Mouse (Mus musculus) heart, postnatal 0 days (tissue): ENCODE results near the gene Ggnbp2. TPM values are rescaled to one million over a fixed set of nuclear protein-coding genes. Genes with fewer than 3 reads are reported as not detected.

Source experiments
- ATAC-seq: fragments of 200-750 bp; cut with Nextera tagmentation; 2 replicates; pipeline ENCODE4 v1.8.0; 2017; ENCODE audit warnings: low read depth, moderate number of reproducible peaks, moderate library complexity; ENCODE audit not compliant: insufficient read depth
- DNase-seq: peaks from one replicate; pipeline ENCODE4 v3.0.0-alpha.2; 2016; ENCODE audit warnings: low spot score
- H3K27ac ChIP-seq: fragments of 300-500 bp; sonication (generic); 2 replicates; pipeline ENCODE4 v1.5.1; 2014; ENCODE audit warnings: low read depth, mild to moderate bottlenecking
- H3K27me3 ChIP-seq: fragments of 300-500 bp; sonication (generic); 2 replicates; pipeline ENCODE4 v1.6.1; 2014; ENCODE audit warnings: low read length, mixed read lengths; ENCODE audit not compliant: control insufficient read depth, insufficient read depth
- H3K36me3 ChIP-seq: fragments of 300-500 bp; sonication (generic); replicated peaks from 2 replicates; pipeline ENCODE4 v1.6.1; 2014; ENCODE audit warnings: low read length, mixed read lengths; ENCODE audit not compliant: control insufficient read depth, insufficient read depth
- H3K4me1 ChIP-seq: fragments of 300-500 bp; sonication (generic); 2 replicates; pipeline ENCODE4 v1.6.1; 2014; ENCODE audit warnings: antibody characterized with exemption; ENCODE audit not compliant: control insufficient read depth, insufficient read depth
- H3K4me2 ChIP-seq: fragments of 300-500 bp; sonication (generic); 2 replicates; pipeline ENCODE4 v1.6.1; 2014; ENCODE audit warnings: low read depth, mild to moderate bottlenecking, low read length, moderate library complexity
- H3K4me3 ChIP-seq: fragments of 300-500 bp; sonication (generic); 2 replicates; pipeline ENCODE4 v1.5.1; 2014; ENCODE audit warnings: low read depth, low read length
- H3K9ac ChIP-seq: fragments of 300-500 bp; sonication (generic); replicated peaks from 2 replicates; pipeline ENCODE4 v1.6.1; 2014; ENCODE audit warnings: low read depth, low read length, mixed read lengths
- H3K9me3 ChIP-seq: fragments of 300-500 bp; sonication (generic); replicated peaks from 2 replicates; pipeline ENCODE4 v1.6.1; 2016; ENCODE audit warnings: low read length; ENCODE audit not compliant: control insufficient read depth
- CTCF ChIP-seq: IDR thresholded peaks from 2 replicates; pipeline ENCODE4 v1.5.1; 2016; ENCODE audit warnings: antibody characterized with exemption, control low read depth, low read depth
- EP300 ChIP-seq: IDR thresholded peaks from 2 replicates; pipeline ENCODE4 v1.6.1; 2016; ENCODE audit warnings: antibody characterized with exemption, low read depth
- WGBS: fragments of 180-500 bp; shearing (Covaris S2); extraction: QIAGEN DNeasy Blood & Tissue Kit; methylation state at CpG from one replicate; pipeline ENCODE4 v1.1.7; 2014; 5-methylcytosine and 5-hydroxymethylcytosine counted together
- polyA plus RNA-seq: library from polyadenylated mRNA; unstranded; fragments of >200 nt; fragmentation: Nextera tagmentation; extraction: Ambion mirVana; gene quantifications from 2 replicates; pipeline ENCODE4 v1.2.1, GENCODE M21; 2015
- total RNA-seq: library from RNA; depleted of rRNA; stranded (reverse); fragments of >200 nt; gene quantifications from 2 replicates; pipeline ENCODE4 v1.2.3, GENCODE M21; 2014; ENCODE audit warnings: low replicate concordance

Gene Ggnbp2
- total and polyA plus RNA-seq, 2 experiments from 2014 or later, result 35.0 to 39.4 TPM

GRCm38 (mm10) chr11:84817362-84817761, 53.3 kb downstream of the Ggnbp2 start:
- Histone ChIP-seq H3K4me1 (peaks cover 4% of the 10 kb centered on the region), H3K36me3 (peaks cover 28% of the 10 kb centered on the region), H3K9me3 (no peaks in the 10 kb centered on the region), H3K4me2 (no peak overlapping the region), H3K27me3 (no peaks in the 10 kb centered on the region), H3K27ac (no peak overlapping the region), H3K4me3 (no peak overlapping the region), H3K9ac (no peak overlapping the region)
- no peak for DNase-seq
- ATAC-seq, result no peak
- WGBS, result 84% methylated on average over 6 of the region's 6 CpGs
- TF ChIP-seq EP300, result no peak
- TF ChIP-seq CTCF, result peak; percentile 40

- no peak overlapping the region for H3K9ac ChIP-seq
- WGBS, result 55% methylated on average over 13 of the region's 13 CpGs
- peak; percentile 96 for TF ChIP-seq CTCF
- no peak for TF ChIP-seq EP300
Measured at GRCm38 (mm10) chr11:84813724-84814510, 56.7 kb downstream of the Ggnbp2 start.

GRCm38 (mm10) chr11:84804373-84804772, 66.2 kb downstream of the Ggnbp2 start:
- no peak for ATAC-seq
- H3K27me3 ChIP-seq, result no peaks in the 10 kb centered on the region
- H3K9ac ChIP-seq, result no peak overlapping the region
- TF ChIP-seq CTCF (no peak), EP300 (no peak)
- WGBS, result 76% methylated on average over 4 of the region's 4 CpGs
- no peaks in the 10 kb centered on the region for H3K9me3 ChIP-seq
- H3K4me2 ChIP-seq, result no peak overlapping the region
- H3K36me3 ChIP-seq, result no peaks in the 10 kb centered on the region
- no peak overlapping the region for H3K4me3 ChIP-seq
- H3K27ac ChIP-seq, result no peak overlapping the region
- H3K4me1 ChIP-seq, result no peaks in the 10 kb centered on the region
- no peak for DNase-seq

More at GRCm38 (mm10) chr11:84813724-84814510, 56.7 kb downstream of the Ggnbp2 start:
- no peak overlapping the region for H3K4me3 ChIP-seq
- H3K4me1 ChIP-seq, result no peaks in the 10 kb centered on the region
- ATAC-seq (no peak), DNase-seq (peak; percentile 45)
- peaks cover 13% of the 10 kb centered on the region for H3K36me3 ChIP-seq
- H3K9me3 ChIP-seq, result no peaks in the 10 kb centered on the region
- no peak overlapping the region for H3K4me2 ChIP-seq
- H3K27ac ChIP-seq, result no peak overlapping the region
- H3K27me3 ChIP-seq, result no peaks in the 10 kb centered on the region

GRCm38 (mm10) chr11:84797627-84798353, 72.8 kb downstream of the Ggnbp2 start:
- 0 out of 2 replicates have a peak, but pooled peaks cover 3% of the 10 kb centered on the region for H3K27me3 ChIP-seq
- 20% methylated on average over 21 of the region's 21 CpGs for WGBS
- DNase-seq (peak; percentile 66), ATAC-seq (0 out of 2 replicates have a peak, but pooled peaks have one; percentile 30)
- H3K9ac ChIP-seq, result no peak overlapping the region
- H3K27ac ChIP-seq, result no peak overlapping the region
- H3K4me3 ChIP-seq, result no peak overlapping the region
- no peaks in the 10 kb centered on the region for H3K36me3 ChIP-seq
- TF ChIP-seq CTCF (peak; percentile 84), EP300 (no peak)
- no peak overlapping the region for H3K4me2 ChIP-seq
- no peaks in the 10 kb centered on the region for H3K9me3 ChIP-seq
- H3K4me1 ChIP-seq, result no peaks in the 10 kb centered on the region

GRCm38 (mm10) chr11:84797026-84797425, 73.6 kb downstream of the Ggnbp2 start:
- H3K36me3 ChIP-seq, result no peaks in the 10 kb centered on the region
- no peak overlapping the region for H3K9ac ChIP-seq
- DNase-seq, result no peak
- H3K4me3 ChIP-seq, result no peak overlapping the region
- no peak for ATAC-seq
- 0 out of 2 replicates have a peak, but pooled peaks cover 3% of the 10 kb centered on the region for H3K27me3 ChIP-seq
- no peak for TF ChIP-seq CTCF
- no peak for TF ChIP-seq EP300
- no peaks in the 10 kb centered on the region for H3K4me1 ChIP-seq
- H3K27ac ChIP-seq, result no peak overlapping the region
- H3K4me2 ChIP-seq, result no peak overlapping the region
- H3K9me3 ChIP-seq, result no peaks in the 10 kb centered on the region
- 50% methylated on average over 10 of the region's 10 CpGs for WGBS
